Mouse (Mus musculus) CD4-positive helper T cell, adult 2 months (primary cell): ENCODE data around the gene Serpini2.
"Not testable (repeated sequence)": the region's sequence is repeated elsewhere in the genome, so short reads cannot be mapped to it uniquely, and the experiment has no call there.

Experiments
- DNase-seq: peaks from one replicate; pipeline ENCODE4 v3.0.0-alpha.2; 2012; ENCODE audit warnings: low read depth, missing footprints, low spot score

Gene Serpini2

GRCm38 (mm10) chr3:75269978-75270377 lies at the start of gene Serpini2:
TSS of gene Serpini2 (minus strand) at chr3:75270078.
- no peak for DNase-seq

GRCm38 (mm10) chr3:75308861-75309260 lies 39.0 kb upstream of the Serpini2 start:
- DNase-seq, result no peak

- DNase-seq, result no peak
These were observed 38.4 kb upstream of the Serpini2 start for GRCm38 (mm10) chr3:75308228-75308627.

GRCm38 (mm10) chr3:75305584-75305983 lies 35.7 kb upstream of the Serpini2 start:
- no peak for DNase-seq

- no peak for DNase-seq
These were observed 34.7 kb upstream of the Serpini2 start for GRCm38 (mm10) chr3:75304621-75305020.

GRCm38 (mm10) chr3:75301072-75301471 lies 31.2 kb upstream of the Serpini2 start:
- no peak for DNase-seq

GRCm38 (mm10) chr3:75299464-75299863 lies 29.6 kb upstream of the Serpini2 start:
- DNase-seq, result not testable (repeated sequence)

GRCm38 (mm10) chr3:75297758-75298111 lies 27.9 kb upstream of the Serpini2 start:
- no peak for DNase-seq

GRCm38 (mm10) chr3:75297026-75297757 lies 27.3 kb upstream of the Serpini2 start:
- no peak for DNase-seq

GRCm38 (mm10) chr3:75293243-75293642 lies 23.4 kb upstream of the Serpini2 start:
- DNase-seq, result no peak

GRCm38 (mm10) chr3:75277455-75277854 lies 7.6 kb upstream of the Serpini2 start:
- no peak for DNase-seq

GRCm38 (mm10) chr3:75276522-75276921 lies 6.6 kb upstream of the Serpini2 start:
- no peak for DNase-seq

- no peak for DNase-seq
These were observed 5.2 kb upstream of the Serpini2 start for GRCm38 (mm10) chr3:75275127-75275526.

GRCm38 (mm10) chr3:75259356-75259755 lies 10.5 kb downstream of the Serpini2 start:
- no peak for DNase-seq

- DNase-seq, result no peak
These were observed 50.2 kb downstream of the Serpini2 start for GRCm38 (mm10) chr3:75219694-75220093.

- DNase-seq, result no peak
These were observed 50.7 kb downstream of the Serpini2 start for GRCm38 (mm10) chr3:75219211-75219610.

GRCm38 (mm10) chr3:75202808-75203503 lies 66.9 kb downstream of the Serpini2 start:
- peak; percentile 32 for DNase-seq
